Mouse (Mus musculus): ENCODE measurements around the gene Cenpb.

- TF ChIP-seq GATA1 (IDR thresholded peaks at IDR 0.05; ENCODE audit: low read length) (no peak), TAL1 (IDR thresholded peaks at IDR 0.05; ENCODE audit: low read length) (no peak)
Measured at GRCm38 (mm10) chr2:131147043-131147365, 32.9 kb downstream of the Cenpb start.
